Mouse (Mus musculus) midbrain, embryonic 13.5 days (tissue): Measurements from ENCODE around the gene Mdh1. TPM values are rescaled to one million over a fixed set of nuclear protein-coding genes. Genes with fewer than 3 reads are reported as not detected.

ENCODE experiments used
- ATAC-seq: fragments of 200-750 bp; cut with Nextera tagmentation; 2 replicates; pipeline ENCODE4 v1.8.0; 2017; ENCODE audit warnings: mild to moderate bottlenecking, moderate TSS enrichment, moderate library complexity
- H3K27ac ChIP-seq: fragments of 300-500 bp; sonication (generic); 2 replicates; pipeline ENCODE4 v1.5.1; 2015; ENCODE audit warnings: inconsistent platforms, mild to moderate bottlenecking, moderate library complexity
- H3K27me3 ChIP-seq: fragments of 300-500 bp; sonication (generic); 2 replicates; pipeline ENCODE4 v1.6.1; 2015; ENCODE audit warnings: mild to moderate bottlenecking, inconsistent platforms
- H3K36me3 ChIP-seq: fragments of 300-500 bp; sonication (generic); 2 replicates; pipeline ENCODE4 v1.6.1; 2015; ENCODE audit warnings: mild to moderate bottlenecking, inconsistent platforms
- H3K4me1 ChIP-seq: fragments of 300-500 bp; sonication (generic); replicated peaks from 2 replicates; pipeline ENCODE4 v1.6.1; 2015; ENCODE audit warnings: inconsistent platforms
- H3K4me2 ChIP-seq: fragments of 300-500 bp; sonication (generic); replicated peaks from 2 replicates; pipeline ENCODE4 v1.6.1; 2015; ENCODE audit warnings: moderate library complexity, mild to moderate bottlenecking, inconsistent platforms
- H3K4me3 ChIP-seq: fragments of 300-500 bp; sonication (generic); replicated peaks from 2 replicates; pipeline ENCODE4 v1.5.1; 2015; ENCODE audit warnings: mild to moderate bottlenecking, inconsistent platforms
- H3K9ac ChIP-seq: fragments of 300-500 bp; sonication (generic); replicated peaks from 2 replicates; pipeline ENCODE4 v1.6.1; 2015; ENCODE audit warnings: mild to moderate bottlenecking, inconsistent platforms
- H3K9me3 ChIP-seq: fragments of 300-500 bp; sonication (generic); 2 replicates; pipeline ENCODE4 v1.6.1; 2016; ENCODE audit warnings: mild to moderate bottlenecking, inconsistent platforms
- WGBS: fragments of 180-500 bp; shearing (Covaris S2); methylation state at CpG from one replicate; pipeline ENCODE4 v1.1.7; 2015; 5-methylcytosine and 5-hydroxymethylcytosine counted together
- polyA plus RNA-seq: library from polyadenylated mRNA; unstranded; fragments of >200 nt; fragmentation: Nextera tagmentation; extraction: Ambion mirVana; gene quantifications from 2 replicates; pipeline ENCODE4 v1.2.1, GENCODE M21; 2015

Gene Mdh1
- polyA plus RNA-seq, 1 experiment from 2014 or later, result 466 TPM

DNA sequence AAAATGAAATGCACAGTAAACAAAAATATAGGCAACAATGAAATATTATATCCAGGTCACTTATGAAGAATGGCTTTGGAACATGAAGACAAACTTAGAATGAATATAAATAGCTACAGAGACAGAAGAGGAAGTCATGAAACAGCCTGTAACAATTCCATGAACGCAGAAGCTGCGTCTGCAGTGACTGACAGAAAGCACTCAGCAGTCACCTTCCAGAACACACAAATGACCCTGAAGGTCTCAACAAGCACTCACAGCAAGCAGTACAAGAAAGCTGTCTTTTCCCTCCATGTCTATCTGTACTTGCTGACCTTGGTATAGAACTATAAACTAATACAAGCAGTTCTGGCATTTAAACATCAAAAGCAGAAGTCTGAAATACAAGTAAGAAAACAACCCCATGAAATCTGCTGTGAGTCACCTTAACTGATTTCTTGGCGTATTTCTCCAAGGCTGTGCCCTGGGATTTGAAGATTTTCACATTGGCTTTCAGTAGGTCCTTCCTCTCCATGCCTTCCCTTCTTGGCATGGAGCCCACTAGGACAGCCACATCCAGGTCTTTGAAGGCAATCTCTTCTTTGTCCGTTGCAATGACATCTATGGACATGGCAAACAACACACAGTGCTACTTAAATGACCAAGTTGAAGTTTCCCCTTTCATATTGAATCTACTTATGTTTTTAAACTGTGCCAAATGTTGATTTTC is 8.4 kb downstream of the Mdh1 start:
- no peaks in the 10 kb centered on the region for H3K9me3 ChIP-seq
- peaks cover 3% of the 10 kb centered on the region for H3K4me1 ChIP-seq
- no peak overlapping the region for H3K9ac ChIP-seq
- ATAC-seq, result no peak
- H3K27me3 ChIP-seq, result no peaks in the 10 kb centered on the region
- H3K27ac ChIP-seq, result no peak overlapping the region
- H3K4me3 ChIP-seq, result no peak overlapping the region
- 92% methylated on average over 4 of the region's 4 CpGs for WGBS
- peaks cover 56% of the 10 kb centered on the region for H3K36me3 ChIP-seq
- H3K4me2 ChIP-seq, result no peak overlapping the region

DNA sequence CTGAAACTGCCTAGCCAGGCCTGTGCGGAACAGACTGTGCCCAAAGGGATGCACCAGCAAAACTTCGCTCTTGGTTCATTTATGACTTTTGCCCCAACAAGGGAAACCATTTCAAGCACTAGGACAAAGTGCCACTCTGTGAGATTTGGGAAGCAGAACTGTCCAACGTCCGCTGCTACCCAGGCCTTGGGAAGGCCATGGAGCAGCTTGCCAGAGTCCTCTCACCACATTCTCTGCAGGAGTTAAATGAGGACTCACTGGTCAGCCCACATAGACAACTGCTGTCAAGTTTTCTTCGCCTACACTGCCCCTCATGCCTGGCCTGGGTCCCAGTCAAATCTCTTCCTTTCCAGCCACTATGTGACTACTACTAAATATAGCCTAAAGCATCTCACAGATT is 10.8 kb downstream of the Mdh1 start:
- H3K27ac ChIP-seq, result no peak overlapping the region
- no peaks in the 10 kb centered on the region for H3K4me1 ChIP-seq
- ATAC-seq, result no peak
- WGBS, result 92% methylated on average over 5 of the region's 5 CpGs
- no peak overlapping the region for H3K4me3 ChIP-seq
- peaks cover 73% of the 10 kb centered on the region for H3K36me3 ChIP-seq
- H3K9me3 ChIP-seq, result no peaks in the 10 kb centered on the region
- H3K9ac ChIP-seq, result no peak overlapping the region
- H3K4me2 ChIP-seq, result no peak overlapping the region
- H3K27me3 ChIP-seq, result no peaks in the 10 kb centered on the region

DNA sequence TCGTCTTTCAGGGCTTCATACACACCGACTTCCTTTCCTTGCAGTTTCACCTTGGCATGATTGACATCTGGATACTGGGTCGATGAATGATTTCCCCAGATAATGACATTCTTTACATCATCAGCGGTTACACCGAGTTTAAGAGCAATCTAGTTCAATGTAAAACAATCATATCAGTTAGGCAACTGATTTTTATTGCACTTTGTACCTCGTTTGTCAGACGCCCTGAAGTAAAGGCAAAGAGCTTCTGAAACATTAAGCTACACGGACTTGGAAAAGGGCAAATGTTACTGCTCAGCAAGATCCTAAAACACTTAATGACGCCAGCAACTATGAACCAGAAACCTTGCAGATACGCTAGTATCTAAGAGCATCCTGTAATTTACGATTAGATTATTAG is 12.4 kb downstream of the Mdh1 start:
- no peak for ATAC-seq
- WGBS, result 94% methylated on average over 11 of the region's 11 CpGs
- peaks cover 69% of the 10 kb centered on the region for H3K36me3 ChIP-seq

DNA sequence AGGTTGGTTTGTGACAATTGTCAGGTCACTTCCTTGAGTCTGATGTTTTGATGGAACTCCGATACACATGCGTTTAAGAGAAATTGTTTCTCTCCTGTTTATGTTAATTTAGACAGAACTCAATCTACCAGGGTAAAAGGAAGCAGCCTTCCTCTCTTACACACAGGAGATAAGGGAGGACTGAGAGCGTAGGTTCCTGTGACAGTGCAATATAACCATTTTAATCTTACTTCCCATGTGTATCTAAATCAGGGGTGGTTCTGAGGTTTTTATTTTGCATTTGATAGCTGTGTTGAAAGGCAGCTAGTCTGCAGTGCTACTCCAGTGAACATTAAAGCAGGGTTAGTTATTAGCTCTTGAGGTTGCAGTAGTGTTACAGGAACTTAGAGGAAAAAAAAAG is 20.1 kb downstream of the Mdh1 start:
- Histone ChIP-seq H3K4me2 (no peak overlapping the region), H3K27ac (no peak overlapping the region), H3K36me3 (peaks cover 10% of the 10 kb centered on the region; the same call in 1 of the 2 replicates), H3K4me1 (no peaks in the 10 kb centered on the region), H3K4me3 (no peak overlapping the region), H3K9me3 (no peaks in the 10 kb centered on the region), H3K9ac (no peak overlapping the region), H3K27me3 (no peaks in the 10 kb centered on the region)
- WGBS, result 89% methylated on average over 3 of the region's 3 CpGs
- no peak for ATAC-seq

More for the DNA sequence above, 12.4 kb downstream of the Mdh1 start:
- no peak overlapping the region for H3K4me2 ChIP-seq
- no peaks in the 10 kb centered on the region for H3K27me3 ChIP-seq
- no peak overlapping the region for H3K4me3 ChIP-seq
- no peak overlapping the region for H3K27ac ChIP-seq
- H3K9ac ChIP-seq, result no peak overlapping the region
- H3K4me1 ChIP-seq, result no peaks in the 10 kb centered on the region
- no peaks in the 10 kb centered on the region for H3K9me3 ChIP-seq

DNA sequence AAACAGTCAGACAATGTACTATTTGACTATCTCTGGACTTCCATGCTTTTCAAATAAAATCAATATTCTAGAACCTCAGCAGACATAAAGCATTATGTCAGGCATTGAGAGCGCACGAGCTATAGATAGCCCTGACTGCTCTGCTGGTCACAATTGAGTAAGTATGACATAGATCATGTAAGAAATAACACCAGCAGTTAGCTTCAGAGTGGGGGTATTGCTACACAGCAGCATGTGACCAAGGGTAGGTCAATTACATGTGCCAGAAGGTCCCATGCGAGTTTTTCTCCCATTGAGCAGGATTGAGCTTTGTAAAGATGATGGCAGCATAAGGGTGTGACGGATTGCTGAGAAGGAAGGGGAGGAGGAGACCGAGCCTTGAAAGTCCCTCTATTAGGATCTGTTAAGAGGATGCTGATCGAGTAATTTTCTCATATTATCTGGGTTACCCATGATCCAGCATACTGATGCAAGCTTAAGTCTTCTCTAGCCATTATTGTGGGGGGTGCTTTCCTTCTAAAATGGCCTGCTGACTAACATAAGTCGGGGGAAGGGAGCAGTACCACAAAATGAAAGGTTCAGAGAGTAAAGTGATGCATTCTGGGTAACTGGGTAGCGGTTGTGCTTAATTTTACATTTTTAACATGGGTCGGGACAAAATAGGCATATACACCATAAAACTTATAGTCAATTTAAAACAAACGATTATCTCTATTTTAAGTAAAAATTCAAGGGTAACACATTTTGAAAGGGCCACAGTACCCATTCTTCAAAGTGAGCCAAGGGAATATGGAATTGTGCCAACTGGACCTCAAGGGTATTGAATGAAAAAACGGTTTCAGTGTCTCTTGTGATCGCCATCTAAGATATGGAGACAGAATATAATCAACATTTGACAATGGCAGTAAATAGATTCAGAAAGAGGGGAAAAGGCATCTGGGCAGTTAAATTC is 21.7 kb downstream of the Mdh1 start:
- 0 out of 2 replicates have a peak, but pooled peaks have one; percentile 17 for ATAC-seq
- Histone ChIP-seq H3K9ac (no peak overlapping the region), H3K27ac (no peak overlapping the region), H3K4me1 (no peaks in the 10 kb centered on the region), H3K4me2 (no peak overlapping the region), H3K27me3 (no peaks in the 10 kb centered on the region), H3K4me3 (no peak overlapping the region), H3K9me3 (no peaks in the 10 kb centered on the region), H3K36me3 (peaks cover 7% of the 10 kb centered on the region; the same call in 1 of the 2 replicates)
- WGBS, result 84% methylated on average over 12 of the region's 12 CpGs

DNA sequence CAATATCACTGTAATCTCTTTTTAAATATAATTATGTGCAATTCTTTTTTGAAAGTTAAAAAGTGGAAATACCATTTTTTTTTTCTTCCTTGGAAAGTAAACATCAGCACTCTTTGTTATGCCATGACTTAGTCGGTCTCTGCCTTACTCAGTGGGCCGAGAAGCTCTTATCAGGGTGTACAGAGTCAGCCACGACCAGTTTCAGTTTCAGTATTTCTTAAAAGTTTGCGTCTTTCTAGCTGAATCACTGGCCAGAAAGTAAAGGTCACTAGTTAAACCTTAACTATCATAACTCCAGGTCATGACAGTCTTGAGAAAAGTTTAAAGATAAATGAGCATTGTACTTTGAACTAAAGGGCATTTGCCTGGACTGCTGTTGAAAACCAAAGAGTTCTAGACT is 22.4 kb downstream of the Mdh1 start:
- no peak overlapping the region for H3K27ac ChIP-seq
- no peaks in the 10 kb centered on the region for H3K36me3 ChIP-seq
- ATAC-seq, result no peak
- H3K4me3 ChIP-seq, result no peak overlapping the region
- H3K27me3 ChIP-seq, result no peaks in the 10 kb centered on the region
- WGBS, result 92% methylated on average over 4 of the region's 4 CpGs
- no peak overlapping the region for H3K4me2 ChIP-seq
- no peak overlapping the region for H3K9ac ChIP-seq
- no peaks in the 10 kb centered on the region for H3K9me3 ChIP-seq
- no peaks in the 10 kb centered on the region for H3K4me1 ChIP-seq

DNA sequence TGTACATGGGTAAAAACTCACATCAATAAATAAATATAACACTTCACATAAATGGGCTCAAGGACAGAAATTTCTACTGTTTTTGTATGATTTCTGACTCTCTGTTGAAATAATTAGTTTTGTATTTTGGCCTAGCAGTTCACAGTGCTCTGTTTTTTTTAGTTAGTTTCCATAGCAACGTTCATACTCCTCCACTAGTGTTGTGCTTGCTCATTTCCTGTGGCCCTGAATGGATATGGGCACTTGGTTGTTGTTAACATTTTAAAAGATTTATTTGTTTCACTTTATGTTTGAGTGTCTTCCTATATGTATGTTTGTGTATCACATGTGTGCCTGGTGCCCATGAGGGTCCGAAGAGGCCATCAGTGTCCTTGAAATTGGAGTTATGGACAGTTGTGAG is 23.1 kb downstream of the Mdh1 start:
- no peak overlapping the region for H3K9ac ChIP-seq
- 93% methylated on average over 2 of the region's 2 CpGs for WGBS
- no peak for ATAC-seq
- H3K36me3 ChIP-seq, result no peaks in the 10 kb centered on the region
- no peak overlapping the region for H3K4me3 ChIP-seq
- no peaks in the 10 kb centered on the region for H3K9me3 ChIP-seq
- H3K4me2 ChIP-seq, result no peak overlapping the region
- H3K27me3 ChIP-seq, result no peaks in the 10 kb centered on the region
- no peaks in the 10 kb centered on the region for H3K4me1 ChIP-seq
- no peak overlapping the region for H3K27ac ChIP-seq

DNA sequence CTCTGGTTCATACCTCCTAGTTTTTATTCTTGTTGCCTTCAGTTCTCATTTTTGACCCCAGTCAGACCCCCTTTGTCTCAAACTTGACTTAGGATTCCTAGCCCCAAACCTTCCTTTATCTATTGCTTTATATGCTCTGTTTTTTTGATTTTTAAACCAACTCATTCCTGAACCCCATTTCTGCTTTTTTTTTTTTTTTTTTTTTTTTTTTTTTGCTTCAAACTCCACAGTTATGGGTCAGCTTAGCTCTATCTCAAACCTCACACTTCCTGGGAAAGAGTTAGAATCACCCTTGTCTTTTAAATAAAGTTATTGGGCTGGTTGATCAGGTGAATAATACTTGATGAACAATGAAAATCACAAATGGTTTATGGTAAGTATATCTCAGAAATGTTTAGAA is 24.6 kb downstream of the Mdh1 start:
- H3K4me1 ChIP-seq, result no peaks in the 10 kb centered on the region
- no peak for ATAC-seq
- no peaks in the 10 kb centered on the region for H3K27me3 ChIP-seq
- H3K36me3 ChIP-seq, result no peaks in the 10 kb centered on the region
- no peak overlapping the region for H3K4me3 ChIP-seq
- no peak overlapping the region for H3K4me2 ChIP-seq
- H3K9ac ChIP-seq, result no peak overlapping the region
- H3K9me3 ChIP-seq, result no peaks in the 10 kb centered on the region
- H3K27ac ChIP-seq, result no peak overlapping the region

DNA sequence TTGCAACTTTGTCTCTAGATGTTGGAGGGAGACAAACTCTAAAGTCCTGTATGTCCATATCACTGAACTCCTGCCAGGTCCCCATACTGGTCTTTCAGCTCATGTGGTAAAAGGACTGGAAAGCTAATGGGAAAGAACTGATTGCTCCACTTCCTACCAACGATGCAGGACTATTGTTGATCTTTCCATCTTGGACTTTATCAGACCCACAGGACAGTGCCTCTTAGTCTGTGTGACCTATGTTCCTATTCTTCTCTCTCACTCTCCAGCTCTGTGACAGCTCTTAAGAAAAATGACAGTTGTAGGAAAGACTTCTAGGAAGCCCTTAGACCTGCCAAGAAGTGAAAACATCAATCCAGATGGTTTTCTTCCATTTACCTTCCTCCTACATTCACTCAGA is 25.5 kb downstream of the Mdh1 start:
- no peaks in the 10 kb centered on the region for H3K9me3 ChIP-seq
- ATAC-seq, result no peak
- no peak overlapping the region for H3K4me3 ChIP-seq
- H3K27me3 ChIP-seq, result no peaks in the 10 kb centered on the region
- no peaks in the 10 kb centered on the region for H3K4me1 ChIP-seq
- no peak overlapping the region for H3K27ac ChIP-seq
- no peak overlapping the region for H3K4me2 ChIP-seq
- WGBS, result 73% methylated on average over 1 of the region's 1 CpGs
- H3K36me3 ChIP-seq, result no peaks in the 10 kb centered on the region
- H3K9ac ChIP-seq, result no peak overlapping the region

DNA sequence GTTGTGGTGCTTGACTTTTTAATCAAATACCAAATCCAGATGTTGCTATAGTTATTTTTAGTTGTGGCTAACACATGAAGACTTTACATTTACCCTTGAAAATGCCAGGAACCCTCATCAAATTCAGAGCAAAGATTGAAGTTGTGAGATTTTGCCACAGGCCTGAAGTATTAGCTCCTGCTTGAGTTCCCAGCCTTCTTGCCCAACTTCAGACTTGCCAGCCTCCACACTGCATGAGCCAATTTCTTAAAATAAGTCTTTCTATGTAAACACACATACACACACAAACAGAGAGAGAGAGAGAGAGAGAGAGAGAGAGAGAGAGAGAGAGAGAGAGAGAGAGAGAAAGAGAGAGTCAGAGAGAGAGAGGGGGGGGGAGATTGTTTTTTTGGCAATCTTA is 26.2 kb downstream of the Mdh1 start:
- Histone ChIP-seq H3K9me3 (no peaks in the 10 kb centered on the region), H3K9ac (no peak overlapping the region), H3K36me3 (no peaks in the 10 kb centered on the region), H3K27ac (no peak overlapping the region), H3K27me3 (no peaks in the 10 kb centered on the region), H3K4me3 (no peak overlapping the region), H3K4me1 (no peaks in the 10 kb centered on the region), H3K4me2 (no peak overlapping the region)
- no peak for ATAC-seq

DNA sequence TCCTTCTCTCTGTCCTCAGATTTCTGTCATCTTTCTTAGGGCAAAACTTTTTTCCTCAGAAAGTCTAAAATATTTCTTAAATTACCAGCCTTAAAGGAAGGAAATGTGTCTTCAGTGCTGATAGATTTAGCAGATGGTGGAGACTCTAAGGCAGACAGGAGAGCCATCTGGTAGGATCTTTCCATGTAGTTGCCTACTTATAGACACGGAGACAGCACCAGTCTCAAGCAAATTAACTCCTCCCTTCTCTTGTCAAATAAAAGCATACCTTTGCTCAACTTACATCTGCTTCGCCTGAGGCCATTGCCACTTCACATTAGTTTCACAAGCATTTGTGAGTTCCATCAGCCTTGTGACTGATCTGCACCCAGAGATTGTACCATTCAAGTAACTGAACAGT is 27.1 kb downstream of the Mdh1 start:
- no peaks in the 10 kb centered on the region for H3K9me3 ChIP-seq
- no peaks in the 10 kb centered on the region for H3K36me3 ChIP-seq
- no peak overlapping the region for H3K9ac ChIP-seq
- ATAC-seq, result no peak
- H3K27me3 ChIP-seq, result no peaks in the 10 kb centered on the region
- no peak overlapping the region for H3K4me2 ChIP-seq
- no peaks in the 10 kb centered on the region for H3K4me1 ChIP-seq
- WGBS, result 69% methylated on average over 2 of the region's 2 CpGs
- no peak overlapping the region for H3K27ac ChIP-seq
- H3K4me3 ChIP-seq, result no peak overlapping the region

DNA sequence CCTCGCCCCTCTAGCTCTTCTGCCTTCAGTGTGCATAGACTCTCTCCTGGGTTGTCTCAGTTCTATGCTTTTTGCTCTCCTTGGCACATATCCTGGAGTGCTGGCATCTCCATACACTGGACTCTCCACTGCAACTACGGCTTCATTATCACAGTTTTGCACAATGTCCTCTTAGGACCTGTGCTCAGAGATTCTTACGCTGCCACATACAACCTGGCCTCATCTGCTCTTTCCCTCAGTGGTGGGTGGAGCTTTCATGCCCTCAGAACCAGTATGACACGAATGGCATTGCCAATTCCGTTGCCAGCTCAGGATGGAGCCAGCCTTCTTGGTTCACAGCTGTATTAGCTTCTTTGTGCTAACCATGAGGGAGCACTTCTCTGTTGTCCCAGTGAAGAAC is 29.4 kb downstream of the Mdh1 start:
- Histone ChIP-seq H3K27me3 (no peaks in the 10 kb centered on the region), H3K27ac (no peak overlapping the region), H3K9ac (no peak overlapping the region), H3K4me3 (no peak overlapping the region), H3K4me1 (no peaks in the 10 kb centered on the region), H3K9me3 (no peaks in the 10 kb centered on the region), H3K36me3 (no peaks in the 10 kb centered on the region), H3K4me2 (no peak overlapping the region)
- ATAC-seq, result no peak
- WGBS, result 83% methylated on average over 5 of the region's 5 CpGs
